Mouse (Mus musculus) erythroid progenitor cell, adult 5-6 weeks (primary cell): Measurements from ENCODE around the gene Rtf2. TPM values are rescaled to one million over a fixed set of nuclear protein-coding genes. Genes with fewer than 3 reads are reported as not detected.
A peak's percentile ranks its signal among the peaks of the same experiment; 100 is the strongest.

Experiments used
- ATAC-seq: replicated peaks from 2 replicates; pipeline ENCODE4 v1.8.0; 2016; ENCODE audit warnings: moderate number of reproducible peaks, mild to moderate bottlenecking, moderate TSS enrichment, inconsistent platforms; ENCODE audit not compliant: poor library complexity, low FRiP score, severe bottlenecking
- total RNA-seq, 2 experiments: library from RNA; stranded (forward) in 1 of 2; stranded (reverse) in 1 of 2; fragments of 150-400 nt in 1 of 2; fragments of 186-747, 209-891 nt in 1 of 2; gene quantifications; 2 replicates each; pipeline versions ENCODE4 v1.2.3 to v1.2.4; 2015 to 2017; ENCODE audit warnings: low replicate concordance in 2 of 2

Rtf2 gene
- total RNA-seq (2015; ENCODE audit: low replicate concordance) = 22.7 and 24.7 TPM in 2 replicates
- 47.1 and 74.4 TPM in 2 replicates for total RNA-seq (2017; ENCODE audit: low replicate concordance)

GRCm38 (mm10) chr2:172439843-172440639, at the start of gene Rtf2:
TSS of gene Rtf2 (plus strand) at chr2:172440556.
- ATAC-seq = peak; percentile 88

GRCm38 (mm10) chr2:172392041-172392521, 48.3 kb upstream of the Rtf2 start:
- ATAC-seq = no peak

GRCm38 (mm10) chr2:172393391-172394051, 46.8 kb upstream of the Rtf2 start, which contains the start of gene Cass4:
TSS of gene Cass4 (plus strand) at chr2:172393794.
- ATAC-seq = peak; percentile 69; the same call in 1 of the 2 replicates

- no peak for ATAC-seq
Observed at GRCm38 (mm10) chr2:172394052-172394392, 46.3 kb upstream of the Rtf2 start.

- ATAC-seq = no peak
Observed at GRCm38 (mm10) chr2:172394671-172395070, 45.7 kb upstream of the Rtf2 start.

- no peak for ATAC-seq
Observed at GRCm38 (mm10) chr2:172395961-172396360, 44.4 kb upstream of the Rtf2 start.

- ATAC-seq = no peak
Observed at GRCm38 (mm10) chr2:172399901-172400300, 40.5 kb upstream of the Rtf2 start.

GRCm38 (mm10) chr2:172401116-172401825, 39.1 kb upstream of the Rtf2 start:
- ATAC-seq = no peak

GRCm38 (mm10) chr2:172404239-172404638, 36.1 kb upstream of the Rtf2 start:
- ATAC-seq = no peak

GRCm38 (mm10) chr2:172405011-172405410, 35.3 kb upstream of the Rtf2 start:
- ATAC-seq = no peak

GRCm38 (mm10) chr2:172406173-172406572, 34.2 kb upstream of the Rtf2 start:
- no peak for ATAC-seq

GRCm38 (mm10) chr2:172407499-172407898, 32.9 kb upstream of the Rtf2 start:
- ATAC-seq = no peak

GRCm38 (mm10) chr2:172410686-172411085, 29.7 kb upstream of the Rtf2 start:
- no peak for ATAC-seq

- no peak for ATAC-seq
Observed at GRCm38 (mm10) chr2:172411091-172411490, 29.3 kb upstream of the Rtf2 start.

GRCm38 (mm10) chr2:172412454-172412853, 27.9 kb upstream of the Rtf2 start:
- ATAC-seq = no peak

- no peak for ATAC-seq
Observed at GRCm38 (mm10) chr2:172413273-172413672, 27.1 kb upstream of the Rtf2 start.

- ATAC-seq = no peak
Observed at GRCm38 (mm10) chr2:172413894-172414293, 26.5 kb upstream of the Rtf2 start.

GRCm38 (mm10) chr2:172416218-172416617, 24.1 kb upstream of the Rtf2 start:
- ATAC-seq = no peak

GRCm38 (mm10) chr2:172416876-172417275, 23.5 kb upstream of the Rtf2 start:
- no peak for ATAC-seq

GRCm38 (mm10) chr2:172418208-172418607, 22.1 kb upstream of the Rtf2 start:
- no peak for ATAC-seq
